Mouse (Mus musculus) 416B (cell line): ENCODE data around the gene Terb2.

ENCODE experiments used
- DNase-seq: peaks from one replicate; pipeline ENCODE4 v3.0.0; 2011; ENCODE audit warnings: low read depth

Gene Terb2

GRCm38 (mm10) chr2:122186106-122186505, at the start of gene Terb2, which contains the start of gene Patl2:
Gene Terb2, plus strand, starts transcription at chr2:122186272.
Gene Patl2, minus strand, starts transcription at chr2:122186189.
- DNase-seq: no peak

- DNase-seq: peak; percentile 43
Measured at GRCm38 (mm10) chr2:122137839-122138465, 48.1 kb upstream of the Terb2 start.

- no peak for DNase-seq
Measured at GRCm38 (mm10) chr2:122140815-122141214, 45.3 kb upstream of the Terb2 start.

- no peak for DNase-seq
Measured at GRCm38 (mm10) chr2:122141332-122141967, 44.6 kb upstream of the Terb2 start.

GRCm38 (mm10) chr2:122143111-122143510, 43.0 kb upstream of the Terb2 start:
- no peak for DNase-seq

- DNase-seq: peak; percentile 36
Measured at GRCm38 (mm10) chr2:122145756-122146155, 40.3 kb upstream of the Terb2 start.

GRCm38 (mm10) chr2:122146687-122147086, 39.4 kb upstream of the Terb2 start:
- peak; percentile 83 for DNase-seq

- DNase-seq: peak; percentile 100
Measured at GRCm38 (mm10) chr2:122147508-122148241, 38.4 kb upstream of the Terb2 start, which contains the start of gene B2m. Gene B2m, plus strand, starts transcription at chr2:122147686.

GRCm38 (mm10) chr2:122148242-122148917, 37.7 kb upstream of the Terb2 start:
- peak; percentile 89 for DNase-seq

GRCm38 (mm10) chr2:122149316-122149715, 36.8 kb upstream of the Terb2 start:
- peak; percentile 58 for DNase-seq

GRCm38 (mm10) chr2:122149716-122150115, 36.4 kb upstream of the Terb2 start:
- no peak for DNase-seq

- DNase-seq: no peak
Measured at GRCm38 (mm10) chr2:122151221-122151620, 34.9 kb upstream of the Terb2 start.

- DNase-seq: no peak
Measured at GRCm38 (mm10) chr2:122152850-122153249, 33.2 kb upstream of the Terb2 start.

- DNase-seq: peak; percentile 54
Measured at GRCm38 (mm10) chr2:122153681-122154365, 32.2 kb upstream of the Terb2 start.

- DNase-seq: no peak
Measured at GRCm38 (mm10) chr2:122154479-122154878, 31.6 kb upstream of the Terb2 start.

- no peak for DNase-seq
Measured at GRCm38 (mm10) chr2:122155292-122155691, 30.8 kb upstream of the Terb2 start.

GRCm38 (mm10) chr2:122156051-122156700, 29.9 kb upstream of the Terb2 start:
- DNase-seq: peak; percentile 42

- DNase-seq: no peak
Measured at GRCm38 (mm10) chr2:122157561-122157960, 28.5 kb upstream of the Terb2 start.

- no peak for DNase-seq
Measured at GRCm38 (mm10) chr2:122158362-122158802, 27.7 kb upstream of the Terb2 start.

GRCm38 (mm10) chr2:122159667-122160066, 26.4 kb upstream of the Terb2 start:
- no peak for DNase-seq

GRCm38 (mm10) chr2:122160680-122161079, 25.4 kb upstream of the Terb2 start, which contains the start of gene Trim69:
Gene Trim69, plus strand, starts transcription at chr2:122160700.
- DNase-seq: peak; percentile 80
